Mouse (Mus musculus) erythroblast, embryonic 14.5 days (primary cell): ENCODE measurements around the gene Krt20. TPM values are rescaled to one million over a fixed set of nuclear protein-coding genes. Genes with fewer than 3 reads are reported as not detected.

Source experiments
- H3K27me3 ChIP-seq: 2 replicates; pipeline ENCODE4 v1.6.1; 2012; ENCODE audit warnings: inconsistent platforms; ENCODE audit not compliant: control insufficient read depth
- H3K36me3 ChIP-seq: 2 replicates; pipeline ENCODE4 v1.6.1; 2012; ENCODE audit warnings: mild to moderate bottlenecking, inconsistent platforms; ENCODE audit not compliant: control insufficient read depth
- H3K4me1 ChIP-seq: 2 replicates; pipeline ENCODE4 v1.6.1; 2012; ENCODE audit warnings: inconsistent platforms; ENCODE audit not compliant: control insufficient read depth
- H3K4me3 ChIP-seq: replicated peaks from 2 replicates; pipeline ENCODE3; 2012; ENCODE audit warnings: moderate library complexity, mild to moderate bottlenecking, inconsistent platforms
- H3K9me3 ChIP-seq: 2 replicates; pipeline ENCODE4 v1.6.1; 2012; ENCODE audit warnings: low read length, inconsistent platforms, mixed read lengths; ENCODE audit not compliant: control insufficient read depth
- GATA1 ChIP-seq: IDR thresholded peaks from 2 replicates; pipeline ENCODE4 v1.6.1; 2012; ENCODE audit warnings: low read length, inconsistent platforms, mixed read lengths
- TAL1 ChIP-seq: IDR thresholded peaks from 3 replicates; pipeline ENCODE4 v1.6.1; 2012; ENCODE audit warnings: low read length, inconsistent platforms, mixed read lengths
- polyA plus RNA-seq: library from polyadenylated mRNA; stranded (reverse); fragments of >175 nt; gene quantifications from 2 replicates; pipeline ENCODE4 v1.2.3, GENCODE M21; 2012

Krt20 gene
- polyA plus RNA-seq, 1 experiment: not detected

DNA sequence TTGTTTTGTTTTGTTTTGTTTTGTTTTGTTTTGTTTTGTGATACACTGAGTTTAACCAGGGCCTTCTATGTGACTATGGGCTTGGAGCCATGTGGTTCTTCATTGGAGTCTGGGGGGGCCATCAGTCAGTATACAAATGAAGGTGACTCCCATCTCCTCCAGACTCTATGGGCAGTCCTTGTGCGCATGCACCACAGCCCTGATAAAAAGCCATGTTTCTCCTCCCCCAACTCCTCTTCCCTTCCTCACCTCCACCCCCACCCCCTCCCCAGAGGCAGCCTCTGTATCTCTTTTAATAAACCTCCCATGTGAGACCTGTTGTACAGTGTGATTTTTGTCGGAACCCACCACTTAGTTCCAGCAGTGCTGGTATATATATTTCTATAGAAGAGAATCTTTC, 41.3 kb downstream of the Krt20 start:
- Histone ChIP-seq H3K4me3 (no peak overlapping the region), H3K27me3 (no peaks in the 10 kb centered on the region), H3K4me1 (no peaks in the 10 kb centered on the region), H3K36me3 (no peaks in the 10 kb centered on the region), H3K9me3 (no peaks in the 10 kb centered on the region)
- no peak for TF ChIP-seq TAL1
- TF ChIP-seq GATA1: no peak

DNA sequence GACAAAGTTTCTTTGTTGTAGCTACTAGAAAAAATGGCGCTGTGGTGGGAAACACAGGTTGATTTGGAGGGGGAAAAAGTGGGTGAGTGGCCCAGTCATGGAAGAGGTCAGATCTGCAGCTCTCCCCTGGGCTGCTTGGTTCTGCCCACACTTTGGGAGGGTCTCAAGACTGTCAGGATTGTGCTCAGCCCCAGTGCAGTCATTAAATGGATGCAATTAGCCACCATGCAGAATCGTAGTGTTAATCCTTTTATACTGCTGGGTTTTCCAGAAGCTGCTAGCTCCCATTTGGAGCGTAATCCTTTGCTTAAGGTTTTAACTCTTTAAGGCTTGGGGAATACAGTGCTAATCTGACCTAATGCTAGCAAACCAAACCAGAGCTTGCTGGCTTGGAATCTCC, 41.9 kb downstream of the Krt20 start:
- TF ChIP-seq TAL1 (no peak), GATA1 (no peak)

DNA sequence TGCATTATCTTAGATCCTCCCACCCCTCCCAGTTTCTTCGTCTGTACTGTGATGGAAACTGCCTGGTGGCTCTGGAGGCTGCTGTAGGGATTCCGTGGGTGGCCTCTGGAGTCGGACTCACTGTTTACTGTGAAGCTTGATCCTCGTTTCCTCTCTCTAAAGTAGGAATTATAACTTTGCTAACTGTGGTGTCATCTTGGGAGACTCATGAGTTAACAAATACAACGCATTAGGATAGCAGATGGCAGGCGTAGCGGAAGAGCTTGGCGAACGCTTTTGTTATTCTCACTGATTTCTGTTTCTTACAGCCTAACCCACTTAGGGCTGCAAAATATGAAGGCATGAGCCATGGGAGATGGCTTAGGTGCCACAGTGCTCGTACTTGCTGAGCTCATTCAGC, 45.5 kb downstream of the Krt20 start:
- Histone ChIP-seq H3K4me3 (no peak overlapping the region), H3K27me3 (no peaks in the 10 kb centered on the region), H3K4me1 (no peaks in the 10 kb centered on the region), H3K9me3 (no peaks in the 10 kb centered on the region), H3K36me3 (no peaks in the 10 kb centered on the region)
- TF ChIP-seq GATA1: no peak
- TF ChIP-seq TAL1: no peak

More for the DNA sequence above, 41.9 kb downstream of the Krt20 start:
- H3K9me3 ChIP-seq: no peaks in the 10 kb centered on the region
- H3K4me1 ChIP-seq: no peaks in the 10 kb centered on the region
- no peak overlapping the region for H3K4me3 ChIP-seq
- no peaks in the 10 kb centered on the region for H3K27me3 ChIP-seq
- H3K36me3 ChIP-seq: no peaks in the 10 kb centered on the region

DNA sequence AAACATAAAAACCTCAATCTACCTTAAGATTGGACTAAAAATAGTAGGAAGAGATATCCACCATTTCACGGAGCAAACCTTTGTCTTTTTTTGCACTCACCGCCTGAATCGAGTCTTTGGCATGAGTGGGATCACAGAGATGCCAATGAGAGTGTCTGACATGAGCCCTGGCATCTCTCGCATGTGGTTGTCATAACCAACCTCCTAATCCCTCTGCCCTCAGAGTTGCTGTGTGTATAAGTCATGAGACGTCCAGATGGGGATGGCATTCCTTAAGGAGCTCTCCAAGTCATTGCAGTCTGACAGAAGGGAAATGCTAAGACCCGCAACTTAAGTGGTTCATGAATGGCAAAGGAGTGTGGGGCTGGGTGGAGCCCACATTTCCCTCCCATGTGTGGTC, 46.6 kb downstream of the Krt20 start:
- TF ChIP-seq TAL1: no peak
- no peak for TF ChIP-seq GATA1
- Histone ChIP-seq H3K36me3 (no peaks in the 10 kb centered on the region), H3K4me3 (no peak overlapping the region), H3K27me3 (peaks cover 5% of the 10 kb centered on the region), H3K4me1 (peaks cover 2% of the 10 kb centered on the region), H3K9me3 (peaks cover 2% of the 10 kb centered on the region; the same call in 1 of the 2 replicates)

DNA sequence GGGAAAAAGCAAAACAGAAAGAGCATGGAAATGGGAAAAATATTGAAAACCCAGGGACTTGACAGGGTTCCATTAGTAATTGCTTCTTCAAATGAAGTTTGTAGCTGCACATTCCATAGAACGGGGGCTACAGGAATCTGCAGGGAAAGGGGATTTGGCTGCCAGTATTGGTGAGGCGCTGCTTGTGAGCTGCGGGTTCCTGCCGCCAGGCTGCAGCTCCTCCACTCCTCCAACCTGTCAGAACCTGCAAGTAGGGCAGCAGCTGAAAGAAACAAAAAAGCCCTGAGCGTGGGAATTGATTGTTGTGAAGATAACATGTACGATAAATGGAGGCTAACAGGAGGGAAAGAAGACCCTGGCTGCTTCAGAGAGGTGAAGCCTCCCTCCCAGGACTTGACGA, 47.1 kb downstream of the Krt20 start:
- H3K36me3 ChIP-seq: no peaks in the 10 kb centered on the region
- peaks cover 5% of the 10 kb centered on the region for H3K4me1 ChIP-seq
- peaks cover 10% of the 10 kb centered on the region for H3K27me3 ChIP-seq
- no peak overlapping the region for H3K4me3 ChIP-seq
- no peak for TF ChIP-seq TAL1
- no peak for TF ChIP-seq GATA1
- H3K9me3 ChIP-seq: peaks cover 8% of the 10 kb centered on the region; the same call in 1 of the 2 replicates

DNA sequence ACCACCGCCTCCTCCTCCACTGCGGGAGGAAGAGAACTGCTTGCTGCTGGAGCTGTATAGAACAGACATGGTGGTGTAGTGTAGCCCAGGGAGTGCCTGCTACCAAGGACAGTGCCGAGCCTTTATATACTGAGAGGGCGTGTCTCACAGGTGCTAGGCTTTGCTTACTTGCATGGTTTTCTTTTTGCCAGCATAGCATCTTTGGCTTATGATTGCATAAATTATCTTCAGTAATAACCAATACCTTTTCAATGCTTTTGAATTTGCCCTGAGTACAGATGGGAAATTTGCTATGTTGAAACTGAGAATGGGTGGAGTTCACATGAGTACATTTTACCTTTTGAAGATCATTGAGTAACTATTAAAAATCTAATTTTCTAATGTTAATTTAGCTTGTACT, 48.7 kb downstream of the Krt20 start, which contains the start of gene Krt10:
Gene Krt10 (minus strand): TSS at position 101 of the 400 bp plus-strand sequence.
- H3K4me3 ChIP-seq: no peak within 1 kb of the TSS
- H3K36me3 ChIP-seq: no peaks in the 10 kb centered on the region
- H3K4me1 ChIP-seq: peaks cover 5% of the 10 kb centered on the region
- TF ChIP-seq GATA1 (no peak), TAL1 (no peak)
- peaks cover 11% of the 10 kb centered on the region; the same call in 1 of the 2 replicates for H3K9me3 ChIP-seq
- H3K27me3 ChIP-seq: peaks cover 14% of the 10 kb centered on the region

DNA sequence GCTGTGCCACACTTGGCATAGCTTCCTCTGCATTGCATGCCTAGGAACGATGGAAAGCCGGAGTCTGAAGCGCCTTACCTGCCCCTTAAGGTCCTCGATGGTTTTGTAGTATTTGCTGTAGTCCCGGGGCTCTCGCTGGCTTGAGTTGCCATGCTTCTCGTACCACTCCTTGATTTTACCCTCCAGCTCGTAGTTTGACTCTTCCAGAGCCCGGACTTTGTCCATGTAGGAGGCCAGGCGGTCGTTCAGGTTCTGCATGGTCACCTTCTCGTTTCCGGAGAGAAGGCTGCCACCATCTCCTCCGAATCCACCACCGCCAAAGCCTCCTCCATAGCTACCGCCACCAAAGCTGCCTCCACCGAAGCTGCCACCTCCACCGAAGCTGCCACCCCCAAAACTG, 49.3 kb downstream of the Krt20 start:
- H3K27me3 ChIP-seq: peaks cover 17% of the 10 kb centered on the region
- peaks cover 5% of the 10 kb centered on the region for H3K4me1 ChIP-seq
- peaks cover 12% of the 10 kb centered on the region; the same call in 1 of the 2 replicates for H3K9me3 ChIP-seq
- TF ChIP-seq GATA1: no peak
- TF ChIP-seq TAL1: no peak
- no peak overlapping the region for H3K4me3 ChIP-seq
- no peaks in the 10 kb centered on the region for H3K36me3 ChIP-seq

DNA sequence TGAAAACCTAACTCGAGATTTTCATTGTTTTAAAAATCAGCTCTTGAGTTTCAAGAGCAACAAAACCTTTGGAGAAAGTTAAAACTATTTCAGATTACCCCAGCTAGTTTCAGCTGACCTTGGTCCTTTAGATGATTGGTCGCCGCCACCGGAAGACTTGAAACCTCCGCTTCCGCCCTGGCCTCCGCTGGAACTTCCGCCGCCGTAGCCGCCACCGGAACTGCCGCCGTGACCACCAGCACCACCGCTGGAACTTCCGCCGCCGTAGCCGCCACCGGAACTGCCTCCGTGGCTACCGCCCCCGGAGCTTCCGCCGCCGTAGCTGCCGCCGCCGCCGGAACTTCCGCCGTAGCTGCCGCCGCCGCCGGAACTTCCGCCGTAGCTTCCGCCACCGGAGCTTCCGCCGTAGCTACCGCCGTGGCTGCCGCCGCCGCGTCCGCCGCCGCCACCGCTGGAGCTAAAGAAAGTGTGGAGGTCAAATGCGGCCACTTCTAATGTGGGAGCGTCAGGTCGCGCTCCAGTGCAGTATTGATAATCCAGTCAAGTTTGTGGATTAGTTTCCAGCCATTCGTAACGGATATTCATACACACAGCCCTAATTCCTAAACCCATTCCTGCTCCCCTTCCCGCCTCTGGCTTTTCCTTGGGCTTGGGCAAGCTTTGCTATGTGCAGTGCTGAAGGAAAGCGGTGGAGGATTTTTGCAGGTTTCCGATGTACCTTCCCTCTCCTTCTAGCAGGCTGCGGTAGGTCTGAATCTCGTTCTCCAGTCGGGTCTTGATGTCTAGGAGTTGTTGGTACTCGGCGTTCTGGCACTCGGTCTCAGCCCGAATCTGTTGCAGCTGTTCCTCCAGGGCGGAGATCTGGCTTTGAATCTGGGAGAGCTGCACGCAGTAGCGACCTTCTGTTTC, 51.9 kb downstream of the Krt20 start:
- Histone ChIP-seq H3K27me3 (peaks cover 17% of the 10 kb centered on the region), H3K4me1 (peaks cover 5% of the 10 kb centered on the region), H3K36me3 (no peaks in the 10 kb centered on the region), H3K9me3 (peaks cover 12% of the 10 kb centered on the region; the same call in 1 of the 2 replicates), H3K4me3 (peak overlapping the region; percentile 63)
- no peak for TF ChIP-seq GATA1
- TF ChIP-seq TAL1: no peak

DNA sequence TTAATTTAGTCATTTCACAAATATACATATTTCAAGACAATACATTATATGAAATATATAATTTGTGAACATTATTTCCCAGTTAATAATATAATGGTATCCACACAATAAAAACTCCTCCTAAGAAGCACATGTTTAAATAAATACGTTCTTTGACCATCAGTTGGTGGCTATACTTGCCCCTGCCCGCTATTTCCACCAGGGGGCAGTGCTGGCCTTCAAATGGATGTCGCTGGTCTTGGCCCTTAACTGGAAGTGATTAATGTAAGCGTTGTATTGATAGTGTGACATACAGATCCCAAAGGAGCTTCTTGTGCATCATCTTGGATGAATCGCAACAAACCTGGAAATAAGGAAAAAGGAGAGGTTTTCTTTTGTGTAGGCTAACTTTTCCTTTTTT, 58.4 kb downstream of the Krt20 start:
- Histone ChIP-seq H3K4me3 (no peak overlapping the region), H3K9me3 (0 out of 2 replicates have a peak, but pooled peaks cover 4% of the 10 kb centered on the region), H3K27me3 (peaks cover 5% of the 10 kb centered on the region), H3K36me3 (no peaks in the 10 kb centered on the region), H3K4me1 (no peaks in the 10 kb centered on the region)
- TF ChIP-seq GATA1: no peak
- TF ChIP-seq TAL1: no peak

Other genes starting within 250 kb of the Krt20 start
- 58.6 and 64.5 TPM in 2 replicates for gene Smarce1, start 207.1 kb downstream of the Krt20 start, polyA plus RNA-seq
- 0.02 TPM in 1 of 2 replicates, not detected in the other for gene Krt222, start 194.1 kb downstream of the Krt20 start, polyA plus RNA-seq
- gene Krt24, start 152.9 kb downstream of the Krt20 start, polyA plus RNA-seq: not detected in 2 replicates
- gene Krt25, start 115.2 kb downstream of the Krt20 start, polyA plus RNA-seq: not detected in 2 replicates
- not detected in 2 replicates for gene Krt26, start 100.2 kb downstream of the Krt20 start, polyA plus RNA-seq
- not detected in 2 replicates for gene Krt27, start 87.0 kb downstream of the Krt20 start, polyA plus RNA-seq
- gene Krt28, start 63.2 kb downstream of the Krt20 start, polyA plus RNA-seq: not detected in 2 replicates
- gene Krt10, start 48.8 kb downstream of the Krt20 start, polyA plus RNA-seq: 0.22 and 0.51 TPM in 2 replicates
- not detected in 2 replicates for gene Krt12, start 15.9 kb downstream of the Krt20 start, polyA plus RNA-seq
- not detected in 2 replicates for gene Krt23, start 55.0 kb upstream of the Krt20 start, polyA plus RNA-seq
- not detected in 2 replicates for gene Krt39, start 83.2 kb upstream of the Krt20 start, polyA plus RNA-seq
- gene Krt40, start 105.0 kb upstream of the Krt20 start, polyA plus RNA-seq: not detected in 2 replicates
- gene Krtap3-3, start 112.7 kb upstream of the Krt20 start, polyA plus RNA-seq: not detected in 2 replicates
- gene Krtap3-2, start 118.7 kb upstream of the Krt20 start, polyA plus RNA-seq: not detected in 2 replicates
- not detected in 2 replicates for gene Gm11939, start 121.3 kb upstream of the Krt20 start, polyA plus RNA-seq
- gene Krtap3-1, start 128.5 kb upstream of the Krt20 start, polyA plus RNA-seq: not detected in 2 replicates
- gene Krtap1-5, start 142.9 kb upstream of the Krt20 start, polyA plus RNA-seq: not detected in 2 replicates
- not detected in 2 replicates for gene Krtap1-4, start 145.5 kb upstream of the Krt20 start, polyA plus RNA-seq
- gene Krtap1-3, start 153.2 kb upstream of the Krt20 start, polyA plus RNA-seq: not detected in 2 replicates
- gene Krtap9-3, start 160.0 kb upstream of the Krt20 start, polyA plus RNA-seq: not detected in 2 replicates
- gene Gm11938, start 165.2 kb upstream of the Krt20 start, polyA plus RNA-seq: not detected in 2 replicates
- gene Gm11937, start 172.0 kb upstream of the Krt20 start, polyA plus RNA-seq: not detected in 2 replicates
- gene Krtap2-4, start 176.7 kb upstream of the Krt20 start, polyA plus RNA-seq: not detected in 2 replicates
- gene Gm11562, start 182.3 kb upstream of the Krt20 start, polyA plus RNA-seq: not detected in 2 replicates
- not detected in 2 replicates for gene Krtap4-1, start 190.1 kb upstream of the Krt20 start, polyA plus RNA-seq
- gene Krtap4-2, start 196.9 kb upstream of the Krt20 start, polyA plus RNA-seq: not detected in 2 replicates
- gene Krtap4-7, start 205.9 kb upstream of the Krt20 start, polyA plus RNA-seq: not detected in 2 replicates
- not detected in 2 replicates for gene Gm11555, start 212.1 kb upstream of the Krt20 start, polyA plus RNA-seq
- gene Gm11563, start 220.8 kb upstream of the Krt20 start, polyA plus RNA-seq: not detected in 2 replicates
- not detected in 2 replicates for gene Krtap4-6, start 227.8 kb upstream of the Krt20 start, polyA plus RNA-seq